Mouse (Mus musculus) adrenal gland, postnatal 4 days (tissue): Measurements from ENCODE around the gene Rab2b. TPM values are rescaled to one million over a fixed set of nuclear protein-coding genes. Genes with fewer than 3 reads are reported as not detected.
"Not testable (repeated sequence)": the region's sequence is repeated elsewhere in the genome, so short reads cannot be mapped to it uniquely, and the experiment has no call there.

Experiments used
- DNase-seq, 2 experiments: peaks; one replicate each; pipeline ENCODE4 v3.0.0; 2021 to 2022; ENCODE audit warnings: low spot score in 2 of 2, mixed read lengths in 2 of 2
- long read RNA-seq, 2 experiments: library from polyadenylated mRNA; stranded (forward); transcript quantifications; one replicate each; pipeline ENCODE4 v2.0.0; 2021
- total RNA-seq, 2 experiments: library from RNA; stranded (reverse); gene quantifications; 2 replicates each; pipeline ENCODE4 v1.2.3; 2021

The Rab2b gene
- 10 to 100 TPM; 38.9 to 39.8 TPM for total RNA-seq
- long read RNA-seq, experiment 1, transcript Rab2b-201 (8 exons, 2,906 nt), result major isoform, 16 of 26 reads
- long read RNA-seq, experiment 1, partial matches to known transcripts, result 7 of 26 reads
- long read RNA-seq, experiment 1, other reads (novel, unspliced or antisense), result 3 of 26 reads
- long read RNA-seq, experiment 2, transcript Rab2b-201 (8 exons, 2,906 nt), result major isoform, 23 of 37 reads
- long read RNA-seq, experiment 2, partial matches to known transcripts, result 13 of 37 reads
- long read RNA-seq, experiment 2, other reads (novel, unspliced or antisense), result 1 of 37 reads

DNA sequence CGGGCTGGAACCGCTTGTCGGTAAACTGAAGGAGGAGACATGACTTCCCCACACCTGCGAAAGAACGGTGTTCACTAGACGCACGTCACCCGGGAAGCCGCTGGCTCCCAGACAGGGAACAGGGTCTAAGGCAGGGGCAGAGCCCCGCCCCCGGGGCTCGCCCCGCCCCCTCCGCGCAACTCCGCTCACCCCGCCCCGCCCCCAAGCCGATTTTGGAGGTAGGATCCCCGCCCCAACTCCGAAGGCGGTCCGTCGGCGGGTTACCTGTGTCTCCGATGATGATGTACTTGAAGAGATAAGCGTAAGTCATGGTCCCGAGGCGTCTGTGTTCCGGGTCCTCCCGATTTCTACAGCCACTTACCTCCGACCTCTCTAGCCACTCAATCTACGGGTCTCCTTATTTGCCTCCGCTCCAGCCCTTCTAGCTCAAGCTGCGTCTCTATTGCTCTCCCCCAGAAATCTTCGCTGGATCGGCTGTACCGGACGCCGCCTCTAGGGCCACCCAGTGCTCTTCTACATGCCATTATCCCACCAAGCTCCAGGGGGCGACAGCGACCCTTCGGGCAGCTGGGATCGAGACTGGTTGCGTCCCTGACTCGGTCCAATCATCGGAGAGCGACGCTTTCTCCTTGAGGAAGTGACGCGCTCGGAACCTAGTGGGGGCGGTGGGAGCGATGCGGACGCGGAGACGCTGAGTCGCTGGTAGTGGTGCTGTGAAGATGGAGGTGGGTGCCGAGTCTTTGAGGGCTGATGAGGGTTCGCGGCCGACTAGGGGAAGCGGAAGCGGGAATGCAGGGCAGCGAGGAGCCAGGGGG lies at the start of gene Rab2b, which contains the start of gene Tox4:
TSS of gene Rab2b (minus strand) at position 614 of the 815 bp plus-strand sequence.
TSS of gene Tox4 (plus strand) at position 215 of the 815 bp plus-strand sequence.
- DNase-seq, result peak; percentile 91 to 98

DNA sequence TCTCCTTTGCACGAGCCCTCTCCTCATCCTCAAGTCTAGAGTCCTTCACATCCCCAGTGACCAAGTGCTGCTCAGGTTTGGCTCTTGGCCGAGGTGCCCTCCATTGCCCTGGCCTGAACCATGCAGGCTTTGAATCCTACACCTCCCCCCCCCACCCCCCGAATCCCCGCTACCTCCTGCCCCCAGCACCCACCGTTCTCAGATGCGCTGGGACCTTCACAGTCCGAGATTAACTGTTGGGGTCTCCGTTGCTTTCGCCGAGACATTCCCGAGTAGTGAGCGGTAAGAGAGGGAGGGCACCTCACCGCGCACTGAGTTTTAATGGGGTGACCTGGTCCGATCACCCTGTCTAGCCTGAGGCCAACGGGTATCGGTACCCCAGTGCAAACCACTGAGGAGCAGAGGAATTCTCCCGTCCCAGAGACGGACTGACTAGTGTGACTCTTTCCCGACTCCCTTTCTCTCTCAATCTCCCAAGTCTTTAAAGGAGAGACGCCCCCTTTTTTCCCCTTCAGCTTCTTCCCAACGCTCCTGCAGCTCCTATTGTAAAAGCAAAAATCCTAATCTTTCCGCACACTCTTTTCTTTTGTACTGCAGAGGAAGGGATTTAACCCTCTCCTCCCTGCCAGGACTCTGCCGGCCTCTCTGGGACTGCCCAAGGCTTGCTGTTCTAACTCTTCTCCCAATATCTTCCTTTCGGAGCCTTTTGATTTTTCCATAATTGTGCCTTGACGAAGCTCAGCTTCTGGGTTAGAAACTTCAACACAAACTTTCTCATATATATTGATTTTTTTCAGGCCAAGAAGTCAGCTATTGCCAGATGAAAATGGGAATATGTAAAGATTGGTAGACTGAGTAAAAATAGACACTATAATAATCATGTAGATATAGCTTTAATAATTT lies 48.8 kb upstream of the Rab2b start, which contains the start of gene Sall2:
TSS of gene Sall2 (minus strand) at position 853 of the 903 bp plus-strand sequence.
- no peak for DNase-seq

DNA sequence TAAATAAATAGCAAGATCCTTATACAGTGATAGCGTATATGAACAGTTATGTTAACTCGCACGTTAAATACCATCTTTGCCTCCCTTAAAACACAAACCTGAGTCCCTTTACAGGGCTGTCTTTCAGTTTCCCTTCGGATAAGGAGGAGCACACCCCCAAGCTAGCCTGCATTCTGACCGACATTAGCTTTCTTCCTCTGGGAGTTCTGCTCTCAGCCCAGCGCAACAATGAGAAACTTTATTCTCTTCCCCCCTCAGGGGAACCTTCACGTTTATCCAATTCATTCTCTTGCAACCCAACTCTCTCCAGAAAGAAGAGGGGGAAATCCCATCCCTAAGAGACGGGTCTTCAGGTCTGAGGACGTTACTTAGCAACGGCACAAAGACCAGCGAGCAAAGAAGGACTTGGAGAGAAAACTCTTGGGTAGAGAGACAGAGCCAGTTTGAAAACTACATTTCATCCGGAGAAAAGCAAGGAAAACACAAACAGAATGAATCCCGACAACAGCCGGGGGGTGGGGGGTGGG lies 48.1 kb upstream of the Rab2b start:
- no peak for DNase-seq

DNA sequence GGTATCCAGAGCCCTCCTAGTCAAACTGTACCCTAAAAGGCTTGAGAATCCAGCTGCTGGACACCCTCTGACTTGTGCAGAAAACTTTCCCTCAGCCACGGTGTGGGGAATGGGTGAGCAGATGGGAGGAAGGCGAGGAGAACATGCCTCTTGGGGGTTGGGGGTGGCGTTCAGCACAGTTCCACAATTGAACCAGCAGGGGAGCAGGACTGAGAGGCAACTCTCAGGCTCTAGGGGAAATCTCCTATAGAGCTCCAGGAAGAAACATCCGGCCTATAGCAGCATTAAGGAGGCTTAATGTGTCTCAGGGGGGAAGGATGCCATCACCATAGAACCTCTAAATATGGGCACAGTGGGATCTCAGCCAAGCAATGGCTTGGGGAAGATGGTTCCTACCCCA lies 46.5 kb upstream of the Rab2b start:
- DNase-seq, result no peak

DNA sequence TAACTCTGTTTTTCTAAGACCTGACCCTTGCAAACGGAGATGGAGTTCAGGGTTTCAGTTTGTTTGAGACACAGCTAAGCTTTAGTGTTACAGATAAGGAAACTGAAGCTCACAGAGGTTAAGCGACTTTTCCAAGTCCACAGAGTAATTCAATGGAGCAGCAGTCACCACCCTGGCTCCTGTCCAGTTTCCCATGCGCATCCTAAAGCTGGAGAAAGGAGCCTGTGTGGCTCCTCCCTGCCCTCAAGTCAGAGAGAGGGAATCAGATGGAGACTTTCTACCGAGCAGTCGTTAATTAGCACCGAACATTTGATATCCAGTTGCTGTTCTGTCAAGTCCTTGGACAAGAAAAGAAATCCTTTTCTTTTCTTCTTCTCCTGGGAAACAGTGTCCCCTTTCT lies 40.0 kb upstream of the Rab2b start:
- DNase-seq, result no peak

DNA sequence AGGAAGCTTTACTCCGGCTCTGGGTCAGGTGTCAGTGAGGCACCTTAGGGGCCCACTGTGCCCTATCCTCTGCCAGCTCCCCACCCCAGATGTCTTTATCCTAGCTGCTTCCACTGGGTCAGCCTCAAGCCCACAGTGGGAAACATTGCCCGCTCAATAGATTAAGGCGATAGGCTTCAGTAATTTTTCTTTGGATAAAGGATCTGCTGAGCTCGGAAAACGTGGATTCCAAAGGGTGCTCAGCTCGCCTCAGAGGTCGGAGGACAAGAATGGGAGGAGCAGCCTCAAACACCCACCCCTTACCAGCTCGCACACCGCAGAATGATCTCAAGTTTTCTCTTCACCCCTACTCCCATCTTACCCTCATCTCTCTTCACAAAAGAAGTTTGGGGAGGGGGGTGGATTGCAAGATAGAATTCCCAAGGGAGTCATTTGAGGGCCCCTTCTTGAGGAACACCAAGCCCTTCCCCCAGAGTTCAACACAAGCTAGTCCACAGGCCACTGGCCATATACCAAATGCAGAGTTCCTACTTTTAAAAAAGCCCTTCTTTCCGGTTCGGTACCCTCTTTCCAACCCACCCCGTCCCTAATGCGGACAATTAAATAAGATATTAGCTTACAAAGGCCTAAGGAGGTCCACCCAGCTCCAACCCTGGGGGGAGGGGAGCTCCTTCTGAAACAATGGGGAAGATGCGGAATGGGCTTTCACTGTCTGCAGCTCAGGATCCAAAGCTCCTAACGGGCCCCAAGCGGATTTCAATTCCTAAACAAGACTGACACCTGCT lies 37.3 kb upstream of the Rab2b start:
- DNase-seq, result no peak

DNA sequence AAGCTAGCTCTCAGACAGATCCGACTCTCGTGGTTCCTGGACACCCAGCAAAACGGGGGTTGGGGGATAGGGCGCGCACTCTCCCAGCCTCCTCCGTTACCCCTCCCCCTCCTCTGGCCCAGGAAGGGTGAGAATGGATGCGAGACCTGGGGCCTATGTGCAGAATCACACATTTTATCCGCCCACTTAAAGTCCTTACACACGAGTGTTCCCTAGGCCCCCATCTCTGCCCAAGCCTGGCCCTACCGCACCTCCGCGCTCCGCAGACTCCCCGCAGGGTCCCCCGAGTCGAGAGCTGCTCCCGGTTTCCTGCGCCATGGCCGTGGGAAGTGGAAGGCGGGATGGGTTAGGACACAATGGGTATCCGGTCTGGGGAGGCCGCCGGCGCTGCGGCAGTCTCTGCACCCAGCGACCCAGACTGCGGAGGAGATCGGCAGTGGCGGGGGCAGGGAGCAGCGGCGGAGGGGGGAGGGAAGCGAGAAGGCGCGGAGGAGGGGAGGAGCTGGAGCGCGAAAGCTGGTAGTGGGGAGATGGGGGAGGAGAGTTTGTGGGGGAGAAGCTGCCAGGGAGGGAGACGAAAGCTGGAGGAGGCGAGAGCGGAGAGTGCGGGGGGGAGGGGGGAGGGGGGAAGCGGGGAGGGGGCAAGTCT lies 36.6 kb upstream of the Rab2b start:
- DNase-seq, result peak; percentile 27 to 31

DNA sequence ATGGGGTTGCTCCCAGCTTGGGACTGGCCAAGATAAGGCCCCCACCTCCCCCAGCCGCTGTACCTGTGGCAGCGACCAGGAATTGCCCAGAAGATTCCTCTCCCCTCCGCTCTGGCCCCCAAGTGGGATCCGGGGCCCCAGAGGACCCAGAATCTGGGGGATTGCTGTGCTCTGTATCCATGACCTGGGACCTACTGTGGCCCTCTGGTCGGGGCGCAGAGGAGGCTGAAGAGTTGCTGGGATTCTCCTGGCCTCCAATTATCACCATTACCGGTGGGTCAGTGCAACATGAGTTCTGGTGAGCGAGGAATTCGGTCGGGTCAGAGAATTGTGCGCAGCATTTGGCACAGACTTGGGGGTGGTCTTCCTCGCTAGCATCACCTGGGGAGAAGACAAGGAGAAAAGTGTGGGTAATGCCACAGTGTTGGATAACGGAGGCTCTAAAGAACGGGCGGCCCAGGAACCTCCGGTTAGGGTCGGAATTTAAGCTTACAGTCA lies 36.0 kb upstream of the Rab2b start:
- no peak for DNase-seq

DNA sequence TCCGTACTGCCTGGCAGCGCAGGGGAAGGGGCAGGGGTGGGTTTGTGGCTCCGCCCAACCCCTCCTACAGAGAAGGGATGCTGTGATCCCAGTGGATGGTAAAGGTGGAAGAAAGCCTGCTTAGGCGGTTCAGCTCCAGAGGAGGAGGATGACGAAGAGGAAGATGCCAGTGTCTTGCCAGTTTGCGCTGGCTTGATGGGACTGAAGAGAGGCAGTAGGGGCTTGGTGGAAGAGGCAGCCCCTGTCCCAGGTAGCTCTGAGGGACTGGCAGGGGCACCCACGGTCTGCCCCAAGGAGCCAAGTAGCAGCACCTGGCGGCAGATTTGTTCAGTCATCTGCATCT lies 35.4 kb upstream of the Rab2b start:
- DNase-seq, result no peak

DNA sequence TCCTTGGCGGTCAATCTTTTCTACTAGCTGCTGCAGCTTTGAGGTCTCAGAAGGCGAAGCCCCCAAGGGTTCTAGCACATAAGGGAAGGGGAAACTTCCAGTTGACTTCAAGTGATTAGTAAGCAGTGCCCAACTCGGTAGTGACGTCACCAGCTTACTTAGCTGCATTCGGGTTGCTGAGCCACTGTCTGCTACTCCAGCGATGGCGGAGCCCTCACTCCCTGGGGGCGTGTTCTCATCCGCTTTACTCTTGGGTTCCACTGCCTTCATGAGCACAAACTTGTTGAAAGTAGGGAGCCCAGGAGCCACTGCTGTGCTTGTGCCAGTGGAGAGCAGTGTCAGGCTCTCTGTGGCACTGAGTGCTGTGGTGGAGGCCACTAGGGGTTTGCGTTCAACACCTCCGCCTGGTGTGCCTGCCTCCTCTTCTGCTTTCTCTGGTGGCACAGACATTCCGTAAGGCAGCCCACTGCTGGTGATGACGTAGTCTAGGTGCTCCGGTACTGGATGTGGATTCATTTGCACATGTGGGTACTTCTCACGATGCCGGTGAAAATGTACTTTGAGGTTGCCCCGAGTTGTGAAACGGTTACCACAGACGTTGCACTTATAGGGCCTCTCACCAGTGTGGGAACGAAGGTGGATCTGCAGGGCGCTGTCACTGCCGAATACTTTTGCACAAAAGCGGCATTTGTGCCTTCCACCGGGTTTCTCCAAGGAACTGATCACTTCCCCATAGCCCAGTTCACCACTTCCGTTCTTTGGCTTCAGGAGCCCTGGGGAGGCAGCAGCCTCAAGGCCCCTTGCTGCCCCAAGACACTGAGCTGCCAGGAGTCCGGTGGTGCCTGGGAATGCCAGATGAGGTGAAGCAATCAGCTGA lies 34.8 kb upstream of the Rab2b start:
- no peak for DNase-seq

DNA sequence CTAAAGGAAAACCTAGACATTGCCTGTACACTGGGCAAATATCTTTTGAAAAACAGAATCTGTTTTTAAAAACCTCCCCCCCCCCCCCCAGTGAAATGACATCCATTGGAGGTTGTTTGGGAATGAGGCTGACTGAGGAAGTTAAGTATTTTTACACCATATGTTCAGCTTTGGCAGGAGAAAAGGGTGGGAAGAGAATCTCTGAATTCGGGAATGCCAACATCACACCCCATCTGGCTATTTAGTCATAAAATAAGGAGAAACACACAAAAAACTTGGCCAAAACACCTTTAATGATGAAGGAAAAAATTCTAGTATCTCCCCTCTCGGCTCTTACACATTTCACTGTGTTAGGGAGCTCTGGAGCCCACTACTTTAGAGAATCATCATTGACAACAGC lies 31.6 kb upstream of the Rab2b start:
- no peak for DNase-seq

DNA sequence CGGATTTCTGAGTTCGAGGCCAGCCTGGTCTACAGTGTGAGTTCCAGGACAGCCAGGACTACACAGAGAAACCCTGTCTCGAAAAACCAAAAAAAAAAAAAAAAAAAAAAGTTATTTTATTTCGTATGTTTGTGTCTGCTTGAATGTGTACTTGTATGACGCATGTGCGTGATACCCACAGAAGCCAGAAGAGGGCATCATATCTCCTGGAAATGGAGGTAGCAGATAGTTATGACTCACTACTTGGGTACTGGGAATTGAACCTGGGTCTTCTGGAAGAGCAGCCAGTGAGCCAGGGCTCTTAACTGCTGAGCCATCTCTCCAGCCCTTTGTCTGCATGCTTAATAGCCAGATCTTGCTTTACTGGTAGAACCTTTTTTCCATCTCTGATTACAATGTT lies 31.0 kb upstream of the Rab2b start:
- DNase-seq, result not testable (repeated sequence)

DNA sequence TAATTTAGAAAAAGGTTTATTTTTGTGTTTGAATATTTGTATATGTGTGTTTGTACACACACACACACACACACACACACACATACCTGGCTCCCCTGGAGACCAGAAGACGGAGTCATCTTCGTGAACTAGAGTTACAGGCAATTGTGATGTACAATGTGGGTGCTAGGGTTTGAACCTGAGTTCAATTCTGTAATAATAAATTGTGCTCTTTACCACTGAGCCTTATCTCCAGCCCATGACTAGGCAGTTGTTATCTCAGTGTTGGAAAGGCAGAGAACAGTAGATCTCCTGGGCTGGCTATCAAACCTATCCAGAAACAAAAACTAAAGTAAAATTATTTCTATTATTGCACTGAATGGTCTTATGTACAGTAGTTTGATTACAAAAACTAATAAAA lies 26.8 kb upstream of the Rab2b start:
- no peak for DNase-seq

DNA sequence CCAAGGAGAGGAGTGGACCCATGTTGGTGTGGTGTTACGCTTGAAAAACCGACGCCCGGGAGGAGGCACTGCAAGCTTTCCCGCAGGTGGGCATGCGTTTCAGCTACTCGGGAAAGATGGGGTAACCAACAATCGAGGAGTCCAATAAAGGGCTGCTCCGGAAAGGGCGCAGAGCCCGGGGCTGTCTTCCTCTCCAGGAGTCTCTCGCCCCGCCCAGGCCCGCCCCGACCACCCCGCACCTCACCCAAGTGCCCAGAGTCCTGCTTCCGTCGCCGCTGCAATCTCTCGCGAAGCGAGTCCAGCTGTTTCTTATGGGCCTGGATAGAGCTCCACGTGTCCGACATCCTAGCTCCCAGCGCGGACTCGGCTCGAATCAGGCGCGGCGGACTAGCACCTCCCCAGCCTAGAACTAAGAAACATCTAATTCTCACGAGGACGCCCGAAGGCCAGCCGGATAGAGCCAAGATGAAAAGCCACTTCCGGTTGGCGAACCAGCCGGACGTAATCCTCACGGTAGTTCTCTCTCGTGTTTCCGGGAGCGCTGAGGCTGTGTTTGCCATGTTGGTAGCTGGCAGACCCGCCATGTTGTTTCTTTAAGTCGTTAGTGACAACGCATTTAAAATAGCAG lies 25.4 kb upstream of the Rab2b start, which contains the start of gene Mettl3:
TSS of gene Mettl3 (minus strand) at position 485 of the 628 bp plus-strand sequence.
- DNase-seq, result peak; percentile 64 to 75

DNA sequence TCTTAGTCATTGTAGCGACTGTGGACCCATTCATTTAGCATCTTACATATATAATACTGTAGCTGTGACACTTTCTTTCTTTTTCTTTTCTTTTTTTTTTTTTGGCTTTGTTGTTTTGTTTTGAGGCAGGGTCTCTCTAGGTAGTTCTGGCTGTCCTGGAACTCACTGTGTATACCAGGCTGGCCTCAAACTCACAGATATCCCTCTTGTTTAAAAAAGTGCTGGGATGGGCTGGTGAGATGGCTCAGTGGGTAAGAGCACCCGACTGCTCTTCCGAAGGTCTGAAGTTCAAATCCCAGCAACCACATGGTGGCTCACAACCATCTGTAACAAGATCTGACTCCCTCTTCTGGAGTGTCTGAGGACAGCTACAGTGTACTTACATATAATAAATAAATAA lies 24.2 kb upstream of the Rab2b start:
- DNase-seq, result not testable (repeated sequence)

DNA sequence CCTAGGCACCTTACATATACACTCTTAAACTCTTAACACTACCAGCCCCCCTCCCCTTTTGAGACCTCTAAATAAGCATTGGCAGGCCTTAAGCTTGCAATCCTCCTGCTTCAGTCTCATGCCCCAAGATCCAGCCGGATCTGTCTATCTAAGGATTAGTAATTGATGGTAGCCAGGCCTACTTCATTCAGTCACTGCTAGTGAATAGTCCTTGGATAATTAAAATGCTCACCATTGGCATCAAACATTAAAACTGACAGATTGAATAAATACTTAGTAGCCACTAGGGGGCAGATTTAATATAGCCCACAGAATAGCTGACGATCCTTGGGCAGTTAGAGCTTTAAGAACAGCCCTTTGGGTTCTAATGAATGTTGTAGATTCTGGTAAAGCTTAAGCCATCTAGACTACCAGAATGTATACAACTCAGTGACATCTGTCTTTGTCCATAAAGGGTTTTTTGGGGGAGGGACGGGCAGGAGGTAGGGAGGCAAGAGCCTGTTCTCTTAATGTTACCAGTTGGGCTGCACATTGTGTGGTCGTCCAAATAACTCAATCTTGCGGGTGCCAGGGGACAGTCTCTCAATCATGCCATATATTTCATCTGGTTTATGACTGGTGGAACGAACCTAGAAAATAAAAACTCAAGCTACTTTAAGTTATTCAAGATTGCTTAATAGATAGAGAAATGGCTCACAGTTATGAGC lies 16.4 kb upstream of the Rab2b start:
- no peak for DNase-seq

DNA sequence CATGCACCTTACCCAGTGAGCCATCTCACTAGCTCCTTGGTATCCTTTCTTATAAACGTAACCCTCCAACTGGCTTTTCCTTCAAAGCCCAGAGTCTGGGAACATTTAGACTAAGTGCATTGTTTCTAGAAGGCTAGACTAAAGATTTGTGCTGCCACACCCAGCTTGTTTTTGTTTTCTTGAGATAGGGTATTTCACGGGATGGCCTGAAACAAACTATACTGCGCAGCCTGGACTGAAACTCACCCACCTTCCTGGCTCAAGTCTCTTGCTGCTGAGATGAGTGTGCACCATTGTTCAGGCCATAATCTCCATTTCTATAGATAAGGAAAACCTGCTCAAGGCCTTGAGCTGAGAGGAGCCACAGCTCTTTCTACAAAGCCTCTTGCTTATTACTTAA lies 4.8 kb upstream of the Rab2b start:
- DNase-seq, result no peak

DNA sequence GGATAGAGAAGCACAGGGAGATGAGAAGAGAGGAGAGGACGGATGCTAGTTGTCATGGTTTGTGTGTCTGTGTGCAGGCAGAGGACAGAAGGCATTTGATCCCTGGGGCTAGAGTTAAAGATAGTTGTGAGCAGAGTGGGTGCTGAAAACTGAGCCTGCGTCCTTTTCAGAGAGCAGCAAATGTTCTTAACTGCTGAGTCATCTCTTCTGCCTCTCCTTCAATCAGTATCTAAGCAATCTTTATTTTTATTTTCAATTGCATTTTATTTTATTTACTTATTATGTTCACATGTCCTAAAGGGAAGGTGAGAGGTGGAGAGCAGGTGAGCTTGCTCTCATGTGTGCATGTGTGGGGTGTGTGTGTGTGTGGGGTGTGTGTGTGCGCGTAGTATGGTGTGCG lies 4.3 kb upstream of the Rab2b start:
- no peak for DNase-seq
